8 mouse cellular contexts compared by ENCODE assay signal in genomic region chr1:121527600-121528398, GRCm38 (mm10). TPM values are rescaled to one million over a fixed set of nuclear protein-coding genes. Genes with fewer than 3 reads are reported as not detected.
DNase-seq lines count a peak whose midpoint lies in the region; ATAC-seq lines count a peak whose summit lies in the region.

No protein-coding gene starts in this region.

- DNase-seq in kidney, adult 11 months, result no peak
- peak; percentile 15 for DNase-seq in hindbrain, embryonic 10.5 days (ENCODE audit: low spot score)
- peak; percentile 24 for DNase-seq in mesoderm, embryonic 11.5 days (ENCODE audit: low read depth, low spot score)
- DNase-seq in urinary bladder, postnatal 10 days (ENCODE audit: low spot score), result no peak
- no peak for DNase-seq in ovary, postnatal 10 days (ENCODE audit: low spot score)

- H3K4me2 ChIP-seq in kidney, embryonic 15.5 days, result peak overlapping the region; percentile 76

- peak; percentile 68 for ATAC-seq in kidney, embryonic 15.5 days (replicated peaks; ENCODE audit: low FRiP score)
- ATAC-seq in common myeloid progenitor, adult 5-6 weeks (replicated peaks; ENCODE audit: low read depth, poor library complexity, severe bottlenecking), result peak; percentile 25; the same call in 1 of the 2 replicates
- no peak for ATAC-seq in erythroblast, adult 5-6 weeks (replicated peaks; ENCODE audit: low FRiP score, poor library complexity, severe bottlenecking)

- H3K9me3 ChIP-seq in kidney, embryonic 15.5 days (replicated peaks), result no peaks in the 10 kb centered on the region
- H3K9me3 ChIP-seq in hindbrain, embryonic 10.5 days, result no peaks in the 10 kb centered on the region

- H3K27ac ChIP-seq in kidney, embryonic 15.5 days, result no peak overlapping the region
- no peak overlapping the region for H3K27ac ChIP-seq in hindbrain, embryonic 10.5 days

- WGBS in kidney, embryonic 15.5 days, result 12% methylated on average over 55 of the region's 55 CpGs
- WGBS in hindbrain, embryonic 10.5 days, result 13% methylated on average over 55 of the region's 55 CpGs

- H3K4me1 ChIP-seq in kidney, embryonic 15.5 days, result peaks cover 17% of the 10 kb centered on the region
- H3K4me1 ChIP-seq in hindbrain, embryonic 10.5 days (replicated peaks), result peaks cover 16% of the 10 kb centered on the region

- H3K9ac ChIP-seq in kidney, embryonic 15.5 days, result peak overlapping the region; percentile 14; the same call in 1 of the 2 replicates

- peaks cover 32% of the 10 kb centered on the region for H3K27me3 ChIP-seq in kidney, embryonic 15.5 days
- peaks cover 45% of the 10 kb centered on the region for H3K27me3 ChIP-seq in hindbrain, embryonic 10.5 days (ENCODE audit: insufficient read depth, poor library complexity, severe bottlenecking)

- H3K36me3 ChIP-seq in kidney, embryonic 15.5 days, result no peaks in the 10 kb centered on the region
- H3K36me3 ChIP-seq in hindbrain, embryonic 10.5 days, result no peaks in the 10 kb centered on the region

- peak overlapping the region; percentile 41 for H3K4me3 ChIP-seq in kidney, embryonic 15.5 days (replicated peaks)
- H3K4me3 ChIP-seq in hindbrain, embryonic 10.5 days, result peak overlapping the region; percentile 52

RNA-seq across cellular contexts. Expression of gene Htr5b, which starts 0.5 kb away (rescaled TPM):
- polyA plus RNA-seq in kidney, embryonic 15.5 days (2015; fragmentation: Nextera tagmentation; extraction: Ambion mirVana), result 0.68 and 0.87 TPM in 2 replicates
- total RNA-seq in common myeloid progenitor, adult 5-6 weeks (2017), result not detected in 2 replicates
- polyA plus RNA-seq in hindbrain, embryonic 10.5 days (2016; fragmentation: Nextera tagmentation; extraction: Ambion mirVana), result 0.08 and 0.14 TPM in 2 replicates
- total RNA-seq in erythroblast, adult 5-6 weeks (2015; ENCODE audit: low replicate concordance), result not detected in 2 replicates
- total RNA-seq in erythroblast, adult 5-6 weeks (2017; ENCODE audit: low replicate concordance), result not detected in 2 replicates

RNA-seq across cellular contexts. Expression of gene Ddx18, which starts 40.0 kb away (rescaled TPM):
- 76.9 and 82.1 TPM in 2 replicates for polyA plus RNA-seq in kidney, embryonic 15.5 days (2015; fragmentation: Nextera tagmentation; extraction: Ambion mirVana)
- total RNA-seq in common myeloid progenitor, adult 5-6 weeks (2017), result 110 and 118 TPM in 2 replicates
- 56.9 and 65.0 TPM in 2 replicates for polyA plus RNA-seq in hindbrain, embryonic 10.5 days (2016; fragmentation: Nextera tagmentation; extraction: Ambion mirVana)
- total RNA-seq in erythroblast, adult 5-6 weeks (2015; ENCODE audit: low replicate concordance), result 20.9 and 27.2 TPM in 2 replicates
- 3.2 and 9.7 TPM in 2 replicates for total RNA-seq in erythroblast, adult 5-6 weeks (2017; ENCODE audit: low replicate concordance)

Comparison
In these comparisons a context has a peak if more than half of its experiments do, and no peak if none do; other contexts are left out.
1. DNase-seq: peak in hindbrain, embryonic 10.5 days (single experiment) and mesoderm, embryonic 11.5 days (single experiment); none in kidney, adult 11 months (single experiment), urinary bladder, postnatal 10 days (single experiment) and ovary, postnatal 10 days (single experiment).